Mouse (Mus musculus): ENCODE results near the gene Trpc7.
A peak's percentile ranks its signal among the peaks of the same experiment; 100 is the strongest.

Gene Trpc7

DNA sequence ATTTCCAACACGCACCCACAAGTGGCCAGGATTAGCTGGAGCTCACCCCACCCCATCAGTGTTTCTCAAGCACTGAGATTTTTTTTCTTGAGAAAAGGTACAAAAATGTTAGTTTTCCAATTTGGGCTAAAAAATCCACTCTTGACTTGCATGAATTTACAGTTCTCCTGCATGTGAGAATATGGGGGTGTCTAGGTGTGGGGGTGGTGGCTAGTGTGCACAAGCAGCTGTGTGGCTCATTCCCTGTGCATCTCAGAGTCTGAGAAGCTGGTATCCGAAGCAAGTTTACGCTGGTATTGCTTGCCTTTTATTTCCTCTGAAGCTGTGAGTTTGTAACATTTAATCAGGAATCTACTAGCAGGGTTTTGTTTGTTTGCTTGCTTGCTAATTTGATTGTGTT lies 105.1 kb downstream of the Trpc7 start:
- DNase-seq (ENCODE audit: low spot score), result no peak

DNA sequence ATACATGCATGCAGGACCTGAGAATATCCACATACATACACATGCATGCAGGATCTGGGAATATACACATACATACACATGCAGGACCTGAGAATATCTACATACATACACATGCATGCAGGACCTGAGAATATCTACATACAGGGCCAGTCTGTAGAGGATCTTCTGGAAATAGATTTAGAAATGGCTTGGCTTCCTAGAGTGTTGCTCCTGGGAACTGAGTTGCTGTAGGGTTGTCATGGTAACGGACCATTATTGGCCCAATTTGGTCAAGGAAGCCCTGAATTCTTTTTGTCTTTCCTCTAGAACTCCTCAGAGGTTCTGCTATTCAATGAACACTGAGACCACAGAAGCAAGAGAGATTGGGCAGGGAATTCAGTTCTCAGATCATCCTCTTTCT lies 113.2 kb downstream of the Trpc7 start:
- no peak for DNase-seq (ENCODE audit: low spot score)

DNA sequence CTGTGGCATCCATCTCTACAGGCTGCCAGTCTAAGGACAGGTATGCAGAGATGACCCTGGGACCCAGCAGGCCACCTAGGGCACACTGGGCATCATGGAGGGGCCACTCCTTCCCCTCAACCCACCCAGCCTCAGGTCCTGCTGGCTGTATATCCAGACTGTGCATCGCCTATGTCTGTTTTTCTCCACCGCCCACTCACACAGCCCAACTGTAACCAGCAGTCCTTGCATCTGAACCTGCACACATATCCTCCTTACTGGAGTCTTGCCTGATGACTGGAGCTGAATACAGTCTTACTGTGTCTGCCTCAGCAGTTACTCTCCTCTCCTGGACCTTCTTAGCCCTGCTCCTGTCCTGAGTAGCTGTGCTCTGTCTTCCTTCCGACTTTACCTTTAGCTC lies 114.1 kb downstream of the Trpc7 start:
- DNase-seq (ENCODE audit: low spot score), result no peak

DNA sequence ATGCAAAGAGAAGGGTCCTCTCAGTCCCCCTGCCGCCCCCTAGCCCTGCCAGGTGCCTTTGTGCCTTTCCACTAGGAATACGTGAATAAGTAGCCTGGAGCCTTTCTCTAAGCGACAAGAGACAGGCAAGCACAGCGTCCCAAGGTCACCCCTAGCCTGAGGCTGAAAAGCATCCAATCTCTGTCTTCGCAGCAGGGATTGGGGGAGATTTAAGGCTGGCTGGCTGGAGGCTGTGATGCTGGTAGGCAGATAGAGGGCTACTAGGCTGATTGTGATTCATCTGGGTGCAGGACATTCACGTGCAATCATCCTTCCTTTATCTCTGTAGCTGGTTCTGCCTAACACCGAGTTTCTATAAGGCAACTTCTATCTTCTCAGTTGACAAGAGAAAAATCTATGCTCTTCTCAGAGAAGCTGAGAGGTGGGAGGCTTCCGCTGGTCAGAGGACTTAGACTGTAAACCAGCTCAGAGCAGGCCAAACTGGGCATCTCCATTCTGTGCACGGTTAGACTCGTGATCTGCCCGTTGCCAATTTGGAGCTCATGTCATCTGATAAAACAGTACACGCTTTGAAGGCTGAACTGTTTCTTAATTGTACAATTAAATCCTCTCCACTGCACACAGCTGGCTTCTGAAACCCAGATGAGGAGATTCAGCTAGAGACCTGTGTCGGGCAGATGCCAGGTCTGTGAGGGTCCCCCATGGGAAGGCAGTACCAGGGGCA lies 114.9 kb downstream of the Trpc7 start:
- no peak for DNase-seq (ENCODE audit: low spot score)

DNA sequence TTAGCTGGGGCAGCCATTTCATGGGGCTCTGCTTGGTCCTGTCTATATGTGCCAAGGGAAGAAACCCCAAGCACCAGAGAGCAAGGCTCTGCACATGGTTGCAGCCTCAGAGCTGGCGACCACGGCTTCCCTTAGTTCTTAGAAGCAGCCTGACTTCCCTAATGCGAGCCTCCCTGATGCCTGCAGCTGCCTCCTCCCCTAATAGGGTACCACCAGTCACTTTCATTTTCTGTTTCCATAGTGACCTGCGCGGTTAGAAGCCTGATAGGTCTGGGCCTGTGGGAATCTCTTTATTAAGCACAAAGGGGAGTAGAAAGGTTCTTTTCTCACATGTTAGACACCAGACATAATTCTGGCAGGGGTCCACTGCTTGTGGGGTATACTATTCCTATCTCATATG lies 121.5 kb downstream of the Trpc7 start:
- DNase-seq (ENCODE audit: low spot score), result no peak

DNA sequence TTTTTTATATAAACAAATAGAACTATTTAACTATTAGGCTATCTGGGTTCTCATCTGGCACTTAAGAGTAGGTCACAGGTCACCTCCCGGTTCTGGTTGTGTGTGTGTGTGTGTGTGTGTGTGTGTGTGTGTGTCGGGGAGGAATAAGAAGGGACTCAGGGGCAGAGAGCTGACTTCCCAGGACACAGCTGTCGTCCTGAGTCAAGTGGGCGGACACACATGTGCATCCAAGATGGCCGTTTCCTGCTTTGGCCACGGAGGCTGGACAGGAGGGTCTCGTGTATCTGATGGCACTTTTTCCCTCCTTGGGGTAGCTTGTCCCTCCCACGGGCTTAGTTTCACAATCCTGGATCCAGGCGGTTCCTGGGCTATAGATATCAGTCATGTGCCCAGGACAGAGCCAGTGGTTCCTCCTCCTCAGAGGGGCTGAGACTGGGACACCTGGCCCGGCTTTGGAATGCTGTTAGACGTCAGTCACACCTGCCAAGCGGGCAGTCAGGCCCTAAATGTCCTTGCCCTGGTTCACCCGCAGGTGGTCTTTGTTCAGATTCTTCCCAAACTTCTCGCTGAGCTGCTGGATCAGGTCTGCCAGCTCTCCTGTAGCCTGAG lies 122.4 kb downstream of the Trpc7 start:
- DNase-seq (ENCODE audit: low spot score), result no peak

DNA sequence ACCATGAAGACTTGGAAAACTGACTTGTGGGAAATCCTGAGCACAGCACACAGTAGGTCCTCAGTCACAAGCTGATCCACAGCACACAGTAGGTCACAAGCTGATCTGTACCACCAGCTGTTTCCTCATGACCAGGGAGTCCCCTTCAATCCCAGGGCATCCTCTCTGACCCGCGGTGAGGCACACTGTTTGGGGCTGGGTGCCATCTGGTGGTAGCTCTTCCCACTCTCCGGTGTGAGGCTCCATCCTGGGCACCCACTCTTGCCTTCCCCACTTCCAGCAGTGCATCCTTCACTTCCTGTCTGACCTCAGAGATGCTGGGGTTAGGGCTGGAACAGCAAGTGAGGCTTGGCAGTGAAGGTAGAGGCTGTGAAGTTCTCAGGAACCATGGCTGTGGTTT lies 123.2 kb downstream of the Trpc7 start:
- DNase-seq (ENCODE audit: low spot score), result no peak

DNA sequence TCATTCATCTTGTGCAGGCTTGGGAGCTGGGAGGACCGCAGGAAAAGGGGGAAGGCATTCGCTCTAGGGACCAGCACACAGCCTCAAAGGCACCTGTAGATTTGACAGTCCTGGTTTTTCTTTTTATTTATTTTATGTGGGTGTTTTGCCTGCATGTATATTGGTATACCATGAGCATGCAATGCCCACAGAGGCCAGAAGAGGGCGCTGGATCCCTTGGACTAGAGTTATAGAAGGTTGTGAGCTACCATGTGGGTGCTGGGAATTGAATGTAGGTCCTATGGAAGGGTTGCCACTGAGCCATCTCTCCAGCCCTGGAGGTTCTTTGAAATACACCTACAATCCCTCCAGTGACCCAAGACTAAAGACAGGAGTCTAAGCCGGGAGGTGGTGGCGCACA lies 125.0 kb downstream of the Trpc7 start:
- DNase-seq (ENCODE audit: low spot score), result no peak

DNA sequence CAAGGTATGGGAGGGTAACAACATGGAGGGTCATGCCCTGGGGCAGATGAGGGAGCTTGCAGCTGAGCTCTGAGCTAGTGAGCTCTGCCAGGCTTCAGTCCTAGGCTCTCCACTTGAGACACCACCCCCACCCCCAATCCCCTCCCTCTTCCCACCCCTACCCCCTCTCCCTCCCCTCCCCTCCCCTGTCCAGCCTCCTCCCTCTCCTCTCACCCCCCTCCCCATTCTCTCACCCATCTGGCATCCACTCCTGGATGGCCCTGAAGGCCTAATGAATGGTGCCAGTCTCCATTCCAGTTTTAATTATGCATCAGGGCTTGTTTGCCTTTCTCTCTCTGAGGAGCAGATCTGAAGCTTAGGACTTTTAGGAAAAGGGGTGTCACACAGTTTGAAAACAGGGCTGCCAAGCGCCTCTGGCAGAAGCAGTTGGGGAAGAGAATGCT lies 125.6 kb downstream of the Trpc7 start:
- no peak for DNase-seq (ENCODE audit: low spot score)

DNA sequence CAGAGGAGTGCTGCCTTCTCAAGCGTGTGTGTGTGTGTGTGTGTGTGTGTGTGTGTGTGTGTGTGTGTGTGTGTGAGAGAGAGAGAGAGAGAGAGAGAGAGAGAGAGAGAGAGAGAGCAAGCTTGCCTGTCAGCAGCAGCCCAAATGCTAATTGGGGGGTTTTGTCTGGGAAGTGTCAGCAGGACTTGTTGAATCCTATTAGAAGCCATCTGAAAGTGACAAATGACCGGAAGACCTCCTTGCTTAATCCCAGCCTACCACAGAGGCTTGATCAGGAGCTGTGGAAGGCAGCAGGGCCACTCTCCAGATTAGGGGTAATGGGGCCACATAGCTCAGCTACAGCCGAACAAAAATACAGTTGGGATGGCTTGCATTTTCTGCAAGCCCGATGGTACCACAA lies 126.4 kb downstream of the Trpc7 start:
- no peak for DNase-seq (ENCODE audit: low spot score)

DNA sequence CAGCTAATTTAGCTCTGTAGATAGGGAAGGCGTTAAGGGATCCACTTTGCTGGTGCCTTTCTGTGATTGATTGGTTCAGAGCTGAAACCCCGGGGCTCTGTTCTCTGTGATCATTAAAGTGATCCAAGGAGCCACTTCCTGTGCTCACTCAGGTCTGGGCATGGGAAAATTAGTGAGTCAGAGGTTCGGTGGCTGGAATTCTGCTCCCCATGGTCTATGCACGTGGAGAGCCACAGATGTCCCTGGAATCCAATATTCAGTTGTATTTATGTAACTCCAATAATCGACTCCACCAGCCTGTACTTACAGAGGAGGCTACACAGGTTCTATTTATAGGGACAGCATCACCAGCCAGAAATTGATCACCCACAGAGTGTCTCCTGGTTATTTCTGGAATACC lies 129.6 kb downstream of the Trpc7 start:
- no peak for DNase-seq (ENCODE audit: low spot score)

DNA sequence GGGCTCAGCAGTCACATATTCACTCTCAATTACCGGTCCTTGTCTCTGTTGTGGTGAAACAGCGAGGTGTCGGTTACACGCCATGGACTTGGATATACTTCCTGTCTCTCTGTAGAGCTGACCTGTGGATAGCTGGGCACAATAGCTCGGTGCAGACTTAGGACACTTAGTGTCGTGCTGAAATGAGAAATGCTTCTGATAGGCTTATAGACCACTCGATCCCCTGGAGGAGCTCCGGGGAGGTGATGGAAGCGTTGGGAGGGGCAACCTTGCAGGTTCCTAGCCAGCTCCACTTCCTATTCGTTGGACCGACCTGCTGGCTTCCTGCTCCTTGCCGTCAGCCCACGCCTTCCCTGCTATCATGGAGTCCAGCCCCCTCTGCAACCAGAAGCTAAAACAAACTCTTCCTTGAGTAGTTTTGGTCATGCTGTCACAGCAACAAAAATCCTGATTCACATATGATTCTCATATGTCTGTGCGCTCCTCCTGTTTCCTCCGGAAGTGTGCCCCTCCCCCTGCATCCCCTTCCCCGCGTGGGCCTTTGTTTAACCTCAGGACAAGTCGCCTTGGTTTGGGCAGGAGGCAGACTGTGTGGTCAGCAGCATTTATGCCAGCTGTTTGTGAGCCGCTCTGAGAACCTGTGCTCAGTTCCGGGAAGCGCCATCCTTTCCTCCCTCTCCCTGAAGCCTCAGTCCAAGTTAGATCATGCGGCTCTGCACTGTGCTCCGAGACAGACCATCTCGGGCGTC lies 130.3 kb downstream of the Trpc7 start:
- DNase-seq (ENCODE audit: low spot score), result no peak

DNA sequence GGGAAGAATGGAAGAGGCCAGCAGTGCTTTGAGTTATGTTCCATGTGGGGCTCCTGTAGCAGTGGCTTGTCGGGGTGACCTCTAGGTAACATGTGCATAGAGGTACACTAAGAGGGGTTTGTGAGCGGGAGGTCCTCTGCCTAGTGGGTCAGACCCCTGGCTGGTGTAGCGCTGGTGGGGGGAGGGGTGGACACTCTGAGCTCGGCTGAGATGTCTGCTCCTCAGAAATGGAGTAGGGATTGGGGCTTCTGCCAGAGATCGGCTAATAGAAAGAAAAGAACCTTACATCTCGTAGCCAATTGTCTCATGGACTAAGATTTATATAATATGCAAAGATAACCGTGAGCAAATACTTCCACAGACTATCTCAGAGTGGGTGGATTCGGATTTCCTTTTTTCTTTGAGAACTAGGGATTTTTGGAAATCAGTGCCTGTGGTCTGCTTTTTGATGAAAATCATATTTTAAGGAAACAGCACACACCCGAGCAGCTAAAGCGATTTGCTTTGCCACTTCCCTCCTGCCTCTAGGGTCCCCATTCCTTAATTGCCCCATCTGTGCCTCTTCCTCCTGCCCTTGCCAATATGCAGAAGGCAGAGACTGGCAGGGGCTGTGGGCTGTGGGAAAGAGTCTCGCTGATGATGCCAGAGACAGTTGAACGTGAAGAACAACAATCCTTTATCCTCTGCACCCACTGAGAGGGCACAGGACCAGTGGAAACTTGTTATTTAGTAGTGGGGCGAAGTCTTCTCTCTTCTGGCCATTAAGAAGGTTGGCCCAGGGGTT lies 133.2 kb downstream of the Trpc7 start:
- no peak for DNase-seq (ENCODE audit: low spot score)

DNA sequence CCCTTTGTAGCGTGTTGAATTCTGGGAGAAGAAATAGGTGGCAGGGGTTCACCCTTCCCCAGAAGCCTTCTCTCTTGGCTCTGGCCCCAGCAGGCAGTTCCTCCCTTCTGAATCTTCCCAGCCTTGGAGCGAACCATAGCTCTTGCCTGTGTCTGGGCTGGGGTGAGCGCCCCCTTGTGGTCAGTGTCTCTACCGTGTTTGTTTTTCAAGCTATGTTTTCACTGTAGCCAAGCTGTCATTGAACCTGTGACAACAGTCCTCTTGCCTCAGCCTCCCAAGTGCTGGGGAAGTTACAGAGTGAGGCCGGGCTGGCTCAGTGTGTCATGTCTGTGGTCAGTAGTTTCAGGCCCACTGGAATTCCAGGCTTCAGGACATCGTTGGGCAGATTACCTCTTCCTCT lies 137.3 kb downstream of the Trpc7 start:
- peak; percentile 45 for DNase-seq (ENCODE audit: low spot score)

DNA sequence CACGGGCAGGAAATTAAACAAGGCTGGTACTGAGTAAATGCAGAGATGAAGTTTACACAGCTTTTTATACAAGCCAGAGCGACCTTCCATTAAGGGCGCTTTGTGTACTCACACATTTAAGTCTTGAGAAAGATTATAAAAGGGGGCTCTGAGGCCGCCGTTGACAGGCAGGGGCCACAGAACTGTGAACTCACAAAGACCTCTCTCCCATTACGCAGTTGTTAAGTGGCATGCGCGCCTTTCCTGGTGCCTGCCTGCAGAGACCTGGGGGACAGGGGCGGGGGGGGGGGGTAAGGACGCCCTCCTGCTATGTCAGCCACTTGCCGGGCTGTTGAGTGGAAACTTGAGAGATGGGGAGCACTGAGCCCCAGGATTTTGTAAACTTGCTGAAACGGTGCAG lies 138.6 kb downstream of the Trpc7 start:
- no peak for DNase-seq (ENCODE audit: low spot score)

DNA sequence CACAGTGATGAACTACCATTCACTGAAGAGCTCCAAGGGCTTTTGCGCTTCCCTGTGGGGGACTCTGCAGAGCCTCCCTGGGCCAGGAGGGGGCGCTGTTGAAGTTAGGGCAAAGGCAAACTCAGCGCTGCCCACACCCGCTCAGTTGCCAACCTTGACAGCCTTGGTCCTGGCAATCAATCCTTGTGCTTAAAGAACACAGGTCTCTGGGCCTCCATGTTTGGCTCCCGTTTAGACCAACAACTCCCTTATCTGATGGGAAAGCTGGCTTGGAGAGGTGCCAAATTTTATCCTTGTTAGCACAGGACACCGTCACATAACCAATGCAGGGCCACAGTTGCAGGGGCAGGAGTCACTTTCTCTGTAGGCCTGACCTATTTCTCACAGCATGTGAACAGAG lies 139.9 kb downstream of the Trpc7 start:
- no peak for DNase-seq (ENCODE audit: low spot score)

DNA sequence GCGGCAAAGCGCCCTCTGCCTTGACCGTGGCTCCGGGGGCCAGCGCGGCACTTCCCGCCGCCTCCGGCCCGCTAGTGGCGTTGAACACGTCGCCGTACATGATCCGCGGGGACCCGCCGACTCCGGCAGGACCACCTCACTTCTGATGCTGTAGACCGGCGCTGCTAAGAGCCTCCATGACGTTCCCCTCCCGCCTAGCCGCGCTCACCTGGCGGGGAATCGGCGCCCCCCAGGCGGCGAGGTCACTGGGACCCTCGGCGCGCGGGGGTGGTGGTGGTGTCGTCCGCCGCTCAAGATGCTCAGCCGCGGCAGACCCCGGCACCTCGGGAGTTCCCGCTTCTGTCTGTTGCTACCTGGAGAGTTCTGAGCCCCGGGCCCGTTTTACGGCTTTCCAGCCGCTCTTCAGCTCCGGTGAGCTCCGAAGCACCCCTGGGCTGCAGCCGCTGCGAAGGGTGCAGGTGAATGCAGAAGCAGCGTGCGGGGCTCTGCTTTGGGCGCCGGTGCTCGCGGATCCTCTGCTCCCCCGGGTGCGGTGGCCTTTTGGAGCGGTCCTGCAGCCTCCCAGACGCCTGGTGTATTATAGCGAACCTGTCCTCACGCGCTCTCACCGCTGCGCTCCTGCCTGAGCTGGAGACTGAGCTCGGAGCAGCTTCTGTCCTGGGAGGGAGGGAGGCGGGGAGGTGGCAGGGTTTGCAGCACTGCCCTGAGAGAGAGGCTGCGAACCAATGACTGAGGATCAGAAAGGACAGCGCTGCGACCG lies 142.4 kb downstream of the Trpc7 start, which contains the start of gene Gm45623:
TSS of gene Gm45623 (minus strand) at position 636 of the 760 bp plus-strand sequence.
- no peak for DNase-seq (ENCODE audit: low spot score)

DNA sequence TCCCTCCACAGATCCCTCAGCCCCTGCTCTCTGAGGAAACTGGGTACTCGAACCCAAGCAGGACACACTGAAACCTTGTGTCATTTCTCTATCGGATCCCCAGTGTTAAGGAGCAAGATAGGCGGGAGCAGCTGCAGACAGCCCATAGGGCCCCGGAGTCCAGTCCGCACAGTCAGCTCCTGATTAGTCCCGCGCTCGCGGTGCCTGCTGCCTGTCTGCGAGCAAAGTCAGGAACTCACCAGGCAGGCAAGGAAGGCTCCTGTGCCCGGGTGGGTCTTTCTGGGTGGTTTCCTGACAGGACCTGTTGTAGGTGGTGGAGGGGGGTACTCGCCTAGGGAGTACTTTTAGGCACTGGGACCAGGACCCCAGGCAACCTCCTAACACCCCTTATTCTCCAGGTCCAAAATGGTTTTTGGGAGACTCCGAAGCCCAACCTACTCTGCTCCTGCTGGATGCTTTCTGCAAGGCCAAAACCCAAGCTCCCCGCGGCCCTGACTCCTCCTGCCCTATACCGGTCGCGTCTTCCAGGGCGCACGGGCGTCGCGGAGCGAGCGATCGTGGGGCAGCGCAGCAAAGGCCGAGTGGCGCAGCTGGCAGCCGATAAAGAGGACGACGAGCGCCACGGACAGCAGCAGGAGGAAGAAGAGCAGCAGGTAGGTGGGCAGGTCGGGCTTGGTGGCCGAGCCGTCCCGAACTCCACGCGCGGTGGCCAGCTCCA lies 143.2 kb downstream of the Trpc7 start:
- no peak for DNase-seq (ENCODE audit: low spot score)

DNA sequence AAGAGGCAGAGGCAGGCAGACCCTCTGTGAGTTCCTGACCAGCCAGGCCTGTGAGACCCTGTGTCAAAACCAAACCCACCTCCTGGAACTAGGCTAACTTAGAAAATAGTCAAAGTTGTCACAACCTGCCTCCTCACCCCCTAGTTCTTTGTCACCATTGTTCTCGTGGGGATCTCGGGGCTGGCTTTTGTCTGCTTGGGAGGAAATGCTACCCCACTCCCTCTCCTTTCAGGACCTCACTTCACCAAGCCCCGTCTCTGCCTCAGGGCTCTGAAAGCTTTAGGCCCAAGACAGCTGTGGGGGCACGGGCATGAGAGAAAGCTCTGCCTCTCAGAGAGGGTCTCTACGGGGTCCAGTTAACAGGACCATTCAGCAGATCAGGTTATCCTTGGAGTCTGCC lies 144.0 kb downstream of the Trpc7 start:
- DNase-seq (ENCODE audit: low spot score), result no peak

DNA sequence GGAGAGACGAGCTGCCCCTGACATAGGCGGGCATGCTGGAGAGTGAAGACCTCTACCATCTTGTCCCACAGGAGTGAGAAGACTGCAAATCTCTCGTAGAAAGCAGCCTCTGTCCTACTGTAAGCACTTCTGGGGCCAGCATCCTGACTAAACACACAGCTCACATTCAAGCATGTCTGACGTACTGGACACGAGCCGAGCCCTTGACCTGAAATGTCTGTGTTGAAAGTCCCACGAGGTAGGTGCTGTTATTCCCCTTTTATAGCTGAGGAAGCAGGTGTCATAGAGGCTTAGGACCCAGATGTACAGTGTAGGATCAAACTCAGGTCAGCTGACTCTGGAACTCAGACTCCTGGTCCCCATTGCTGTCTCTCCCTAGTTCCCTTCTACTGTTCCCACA lies 146.4 kb downstream of the Trpc7 start:
- DNase-seq (ENCODE audit: low spot score), result no peak

DNA sequence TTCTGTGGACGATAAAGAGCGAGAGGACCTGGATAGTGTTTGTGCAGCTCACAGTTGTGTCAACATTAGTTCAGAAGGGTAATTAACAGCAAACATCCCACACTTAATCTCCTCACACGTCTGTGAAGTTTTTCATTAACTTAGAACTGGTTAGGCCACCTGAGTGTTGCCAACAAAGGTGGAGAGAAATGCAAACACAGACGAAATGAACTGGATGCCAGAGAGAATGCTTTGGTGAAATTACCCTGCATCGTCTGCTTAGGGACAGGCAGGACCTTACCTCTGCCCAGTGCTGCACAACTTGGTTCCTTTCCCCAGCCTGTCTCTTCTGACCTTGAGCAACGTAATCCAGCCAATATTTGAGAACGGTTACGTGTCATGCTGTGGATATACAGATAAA lies 148.2 kb downstream of the Trpc7 start:
- DNase-seq (ENCODE audit: low spot score), result no peak

All from c-Kit-positive CD71-positive TER-119-positive erythroid progenitor cells, embryonic 14.5 days (primary cell).